Mouse (Mus musculus) E14TG2a.4 (cell line): ENCODE data around the gene Frmd5.

Experiments
- CTCF ChIP-seq: conservative IDR thresholded peaks from 2 replicates; pipeline ENCODE4 v1.5.1; 2014; ENCODE audit warnings: low read length
- NANOG ChIP-seq: IDR thresholded peaks from 2 replicates; pipeline ENCODE4 v1.6.1; 2014; ENCODE audit warnings: borderline replicate concordance, low read length, mixed read lengths
- POU5F1 ChIP-seq: IDR thresholded peaks from 2 replicates; pipeline ENCODE4 v1.6.1; 2014; ENCODE audit warnings: low read length, borderline replicate concordance

GRCm38 (mm10) chr2:121719000-121719399, 87.9 kb downstream of the Frmd5 start:
- TF ChIP-seq CTCF (no peak), POU5F1 (no peak), NANOG (no peak)
